ENCODE assay signal across 8 mouse cellular contexts in the genomic region with DNA sequence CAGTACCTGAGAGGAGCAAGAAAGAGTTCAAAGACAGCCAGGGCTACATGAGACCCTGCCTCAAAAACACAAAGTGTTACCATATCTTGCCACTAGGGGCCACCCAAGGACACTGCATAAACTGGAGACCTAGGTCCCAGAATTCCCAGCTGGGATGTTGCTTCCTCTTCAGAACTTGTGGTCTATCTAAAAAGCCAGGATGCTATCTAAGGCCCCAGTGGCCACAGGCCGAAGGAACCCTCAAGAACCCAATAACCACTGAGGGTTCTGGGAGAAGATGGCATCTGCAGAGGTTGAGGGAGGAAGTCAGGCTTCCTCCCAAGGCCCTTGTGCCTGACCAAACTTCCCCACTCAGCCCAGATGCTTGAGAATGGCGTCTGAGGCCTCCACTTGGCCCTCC. TPM values are rescaled to one million over a fixed set of nuclear protein-coding genes. Genes with fewer than 3 reads are reported as not detected.
DNase-seq lines count a peak whose midpoint lies in the region; ATAC-seq lines count a peak whose summit lies in the region.

No protein-coding gene starts in this region.

- WGBS in midbrain, embryonic 10.5 days, result 61% methylated on average over 2 of the region's 2 CpGs
- WGBS in midbrain, embryonic 16.5 days, result 56% methylated on average over 2 of the region's 2 CpGs
- 51% methylated on average over 2 of the region's 2 CpGs for WGBS in forebrain, embryonic 16.5 days
- 52% methylated on average over 2 of the region's 2 CpGs for WGBS in intestine, embryonic 15.5 days
- WGBS in neural tube, embryonic 11.5 days, result 76% methylated on average over 2 of the region's 2 CpGs

- H3K4me1 ChIP-seq in midbrain, embryonic 10.5 days, result peaks cover 16% of the 10 kb centered on the region
- no peaks in the 10 kb centered on the region for H3K4me1 ChIP-seq in midbrain, embryonic 16.5 days (ENCODE audit: control insufficient read depth, insufficient read depth, low read length)
- H3K4me1 ChIP-seq in forebrain, embryonic 16.5 days (replicated peaks; ENCODE audit: control insufficient read depth, insufficient read depth, low read length), result no peaks in the 10 kb centered on the region
- peaks cover 7% of the 10 kb centered on the region for H3K4me1 ChIP-seq in intestine, embryonic 15.5 days (replicated peaks)
- H3K4me1 ChIP-seq in neural tube, embryonic 11.5 days (ENCODE audit: control insufficient read depth, insufficient read depth, low read length), result peaks cover 15% of the 10 kb centered on the region

- no peaks in the 10 kb centered on the region for H3K27me3 ChIP-seq in midbrain, embryonic 10.5 days (ENCODE audit: low read depth, poor library complexity, severe bottlenecking)
- no peaks in the 10 kb centered on the region for H3K27me3 ChIP-seq in midbrain, embryonic 16.5 days (ENCODE audit: control insufficient read depth, insufficient read depth, low read depth, low read length)
- no peaks in the 10 kb centered on the region for H3K27me3 ChIP-seq in forebrain, embryonic 16.5 days (replicated peaks; ENCODE audit: control insufficient read depth, insufficient read depth, low read length)
- no peaks in the 10 kb centered on the region for H3K27me3 ChIP-seq in intestine, embryonic 15.5 days (replicated peaks)
- no peaks in the 10 kb centered on the region for H3K27me3 ChIP-seq in neural tube, embryonic 11.5 days (ENCODE audit: control insufficient read depth, insufficient read depth, low read length)

- no peaks in the 10 kb centered on the region for H3K36me3 ChIP-seq in midbrain, embryonic 10.5 days
- no peaks in the 10 kb centered on the region for H3K36me3 ChIP-seq in midbrain, embryonic 16.5 days (ENCODE audit: control insufficient read depth, insufficient read depth, low read length)
- H3K36me3 ChIP-seq in forebrain, embryonic 16.5 days (ENCODE audit: control insufficient read depth, insufficient read depth), result no peaks in the 10 kb centered on the region
- no peaks in the 10 kb centered on the region for H3K36me3 ChIP-seq in intestine, embryonic 15.5 days
- no peaks in the 10 kb centered on the region for H3K36me3 ChIP-seq in neural tube, embryonic 11.5 days (ENCODE audit: control insufficient read depth, insufficient read depth, low read length)

- no peak overlapping the region for H3K4me3 ChIP-seq in midbrain, embryonic 10.5 days
- no peak overlapping the region for H3K4me3 ChIP-seq in midbrain, embryonic 16.5 days (ENCODE audit: low read depth, low read length)
- H3K4me3 ChIP-seq in forebrain, embryonic 16.5 days (replicated peaks; ENCODE audit: low read length), result no peak overlapping the region
- H3K4me3 ChIP-seq in intestine, embryonic 15.5 days (replicated peaks), result no peak overlapping the region
- no peak overlapping the region for H3K4me3 ChIP-seq in neural tube, embryonic 11.5 days (ENCODE audit: low read depth, low read length)

- peak overlapping the region; percentile 61 for H3K27ac ChIP-seq in midbrain, embryonic 10.5 days (replicated peaks)
- H3K27ac ChIP-seq in midbrain, embryonic 16.5 days (ENCODE audit: low read length), result no peak overlapping the region
- H3K27ac ChIP-seq in forebrain, embryonic 16.5 days (ENCODE audit: low read length), result no peak overlapping the region
- H3K27ac ChIP-seq in intestine, embryonic 15.5 days, result no peak overlapping the region
- H3K27ac ChIP-seq in neural tube, embryonic 11.5 days (ENCODE audit: low read depth, low read length), result no peak overlapping the region

- no peak for ATAC-seq in midbrain, embryonic 16.5 days
- peak; percentile 55; the same call in 1 of the 2 replicates for ATAC-seq in forebrain, embryonic 16.5 days
- ATAC-seq in intestine, embryonic 15.5 days, result peak; percentile 43; the same call in 1 of the 2 replicates
- ATAC-seq in neural tube, embryonic 11.5 days (ENCODE audit: insufficient read depth, low FRiP score, low TSS enrichment), result no peak

- intact Hi-C loops in left cerebral cortex, postnatal 25 days (cut with DNase I), result loop anchor here (2.0 to 5.0 kb wide), 2 partner anchors 45 to 288 kb away; no protein-coding TSS in a partner anchor

- H3K9ac ChIP-seq in midbrain, embryonic 16.5 days (ENCODE audit: low read depth, low read length), result no peak overlapping the region
- H3K9ac ChIP-seq in forebrain, embryonic 16.5 days (replicated peaks; ENCODE audit: low read depth, low read length), result no peak overlapping the region
- H3K9ac ChIP-seq in intestine, embryonic 15.5 days, result no peak overlapping the region
- H3K9ac ChIP-seq in neural tube, embryonic 11.5 days (ENCODE audit: low read length), result no peak overlapping the region

- no peak overlapping the region for H3K4me2 ChIP-seq in midbrain, embryonic 16.5 days (ENCODE audit: low read length)
- H3K4me2 ChIP-seq in forebrain, embryonic 16.5 days (ENCODE audit: low read length), result no peak overlapping the region
- H3K4me2 ChIP-seq in intestine, embryonic 15.5 days (replicated peaks), result no peak overlapping the region
- H3K4me2 ChIP-seq in neural tube, embryonic 11.5 days (ENCODE audit: low read depth), result no peak overlapping the region

- H3K9me3 ChIP-seq in midbrain, embryonic 10.5 days (replicated peaks), result no peaks in the 10 kb centered on the region
- H3K9me3 ChIP-seq in midbrain, embryonic 16.5 days (replicated peaks; ENCODE audit: control insufficient read depth, low read length, poor library complexity, severe bottlenecking), result no peaks in the 10 kb centered on the region
- H3K9me3 ChIP-seq in forebrain, embryonic 16.5 days (ENCODE audit: control insufficient read depth, low read length), result no peaks in the 10 kb centered on the region
- H3K9me3 ChIP-seq in intestine, embryonic 15.5 days, result no peaks in the 10 kb centered on the region
- H3K9me3 ChIP-seq in neural tube, embryonic 11.5 days (ENCODE audit: control insufficient read depth, low read length), result no peaks in the 10 kb centered on the region

- DNase-seq in midbrain, embryonic 10.5 days (ENCODE audit: low spot score), result peak; percentile 65
- DNase-seq in brain, embryonic 18.5 days (ENCODE audit: low read depth, low spot score), result peak; percentile 30
- DNase-seq in left cerebral cortex, postnatal 25 days (ENCODE audit: low spot score in 2 of 2), result peak; percentile 52 to 56
- peak; percentile 73 for DNase-seq in neural tube, embryonic 11.5 days (ENCODE audit: low spot score)
- peak; percentile 62 for DNase-seq in testis, postnatal 14 days (ENCODE audit: low spot score)

RNA-seq across cellular contexts. Expression of a gene that starts 30.2 kb away (rescaled TPM):
- 98.4 and 101 TPM in 2 replicates for polyA plus RNA-seq in midbrain, embryonic 10.5 days (2016; fragmentation: Nextera tagmentation; extraction: Ambion mirVana)
- 12.5 and 14.1 TPM in 2 replicates for polyA plus RNA-seq in midbrain, embryonic 16.5 days (2015; fragmentation: Nextera tagmentation; extraction: Ambion mirVana)
- polyA plus RNA-seq in forebrain, embryonic 16.5 days (2015; fragmentation: Nextera tagmentation; extraction: Ambion mirVana), result 33.1 and 39.1 TPM in 2 replicates
- polyA plus RNA-seq in intestine, embryonic 15.5 days (2015; fragmentation: Nextera tagmentation; extraction: Ambion mirVana), result 34.3 and 38.3 TPM in 2 replicates
- total RNA-seq in left cerebral cortex, postnatal 25 days (2021), result 1 to 10 TPM in 1 of 2 experiments, under 1 TPM in 1; 0.69 to 1.0 TPM
- polyA plus RNA-seq in neural tube, embryonic 11.5 days (2014; fragmentation: Nextera tagmentation; extraction: Ambion mirVana), result 85.1 and 92.7 TPM in 2 replicates

RNA-seq across cellular contexts. Expression of a gene that starts 34.4 kb away (rescaled TPM):
- 83.4 and 120 TPM in 2 replicates for polyA plus RNA-seq in midbrain, embryonic 10.5 days (2016; fragmentation: Nextera tagmentation; extraction: Ambion mirVana)
- 33.7 and 38.8 TPM in 2 replicates for polyA plus RNA-seq in midbrain, embryonic 16.5 days (2015; fragmentation: Nextera tagmentation; extraction: Ambion mirVana)
- 36.5 and 41.4 TPM in 2 replicates for polyA plus RNA-seq in forebrain, embryonic 16.5 days (2015; fragmentation: Nextera tagmentation; extraction: Ambion mirVana)
- polyA plus RNA-seq in intestine, embryonic 15.5 days (2015; fragmentation: Nextera tagmentation; extraction: Ambion mirVana), result 1,100 and 1,103 TPM in 2 replicates
- 10 to 100 TPM; 14.7 to 16.1 TPM for total RNA-seq in left cerebral cortex, postnatal 25 days (2021)
- polyA plus RNA-seq in neural tube, embryonic 11.5 days (2014; fragmentation: Nextera tagmentation; extraction: Ambion mirVana), result 96.2 and 98.7 TPM in 2 replicates

RNA-seq across cellular contexts. Expression of a gene that starts 48.2 kb away (rescaled TPM):
- polyA plus RNA-seq in midbrain, embryonic 10.5 days (2016; fragmentation: Nextera tagmentation; extraction: Ambion mirVana), result 8.8 and 9.2 TPM in 2 replicates
- 9.2 and 10.2 TPM in 2 replicates for polyA plus RNA-seq in midbrain, embryonic 16.5 days (2015; fragmentation: Nextera tagmentation; extraction: Ambion mirVana)
- polyA plus RNA-seq in forebrain, embryonic 16.5 days (2015; fragmentation: Nextera tagmentation; extraction: Ambion mirVana), result 10.2 and 15.0 TPM in 2 replicates
- 5.3 and 6.7 TPM in 2 replicates for polyA plus RNA-seq in intestine, embryonic 15.5 days (2015; fragmentation: Nextera tagmentation; extraction: Ambion mirVana)
- 1 to 10 TPM; 1.5 to 2.1 TPM for total RNA-seq in left cerebral cortex, postnatal 25 days (2021)
- polyA plus RNA-seq in neural tube, embryonic 11.5 days (2014; fragmentation: Nextera tagmentation; extraction: Ambion mirVana), result 4.9 and 5.6 TPM in 2 replicates

RNA-seq across cellular contexts. Expression of a gene that starts 53.3 kb away (rescaled TPM):
- 164 and 191 TPM in 2 replicates for polyA plus RNA-seq in midbrain, embryonic 10.5 days (2016; fragmentation: Nextera tagmentation; extraction: Ambion mirVana)
- polyA plus RNA-seq in midbrain, embryonic 16.5 days (2015; fragmentation: Nextera tagmentation; extraction: Ambion mirVana), result 139 and 147 TPM in 2 replicates
- polyA plus RNA-seq in forebrain, embryonic 16.5 days (2015; fragmentation: Nextera tagmentation; extraction: Ambion mirVana), result 131 and 139 TPM in 2 replicates
- polyA plus RNA-seq in intestine, embryonic 15.5 days (2015; fragmentation: Nextera tagmentation; extraction: Ambion mirVana), result 304 and 311 TPM in 2 replicates
- total RNA-seq in left cerebral cortex, postnatal 25 days (2021), result 100 to 1,000 TPM; 104 to 105 TPM
- polyA plus RNA-seq in neural tube, embryonic 11.5 days (2014; fragmentation: Nextera tagmentation; extraction: Ambion mirVana), result 172 and 183 TPM in 2 replicates

Comparison
In these comparisons a context has a peak if more than half of its experiments do, and no peak if none do; other contexts are left out.
1. ATAC-seq: peak in forebrain, embryonic 16.5 days (single experiment) and intestine, embryonic 15.5 days (single experiment); none in midbrain, embryonic 16.5 days (single experiment) and neural tube, embryonic 11.5 days (single experiment).
2. Peak in every context shown above with its lines, with median percentiles within 50 percentile points of each other: DNase-seq.